Mouse (Mus musculus): ENCODE data around the gene Apon. TPM values are rescaled to one million over a fixed set of nuclear protein-coding genes. Genes with fewer than 3 reads are reported as not detected.
A peak's percentile ranks its signal among the peaks of the same experiment; 100 is the strongest.

Gene Apon
- polyA plus RNA-seq, 1 experiment: 3.2 TPM

DNA sequence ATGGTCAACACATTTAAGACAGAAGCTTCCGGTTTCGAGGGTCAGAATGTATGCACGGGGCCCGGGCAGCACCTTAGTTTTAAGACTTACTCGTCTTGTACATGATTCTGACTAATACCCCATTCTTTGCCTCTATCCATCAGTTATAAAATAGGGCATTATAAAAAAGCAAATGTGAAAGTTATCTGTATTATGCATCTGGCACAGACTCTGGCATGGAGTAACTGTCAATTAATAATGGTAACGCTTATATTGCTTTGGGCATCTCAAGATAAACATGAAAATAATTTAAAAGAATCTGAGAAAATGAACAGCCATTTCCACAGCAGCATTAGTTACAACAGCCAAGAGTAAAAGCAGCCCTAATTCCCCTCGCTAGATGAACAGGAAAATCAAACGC is 25.9 kb upstream of the Apon start:
- Histone ChIP-seq H3K27ac (ENCODE audit: control insufficient read depth, insufficient read depth, low read depth, low read length, poor library complexity) (no peak overlapping the region), H3K4me3 (replicated peaks; ENCODE audit: control insufficient read depth, low read depth, low read length) (no peak overlapping the region), H3K4me1 (ENCODE audit: control insufficient read depth, insufficient read depth, low read length) (no peaks in the 10 kb centered on the region; the same call in 1 of the 2 replicates)
- 76% methylated on average over 8 of the region's 8 CpGs for WGBS
- TF ChIP-seq CTCF (IDR thresholded peaks at IDR 0.05; ENCODE audit: control insufficient read depth, insufficient read depth, low read length): no peak
- no peak for TF ChIP-seq POLR2A (IDR thresholded peaks at IDR 0.05; ENCODE audit: borderline replicate concordance, control insufficient read depth, low read depth, low read length)

DNA sequence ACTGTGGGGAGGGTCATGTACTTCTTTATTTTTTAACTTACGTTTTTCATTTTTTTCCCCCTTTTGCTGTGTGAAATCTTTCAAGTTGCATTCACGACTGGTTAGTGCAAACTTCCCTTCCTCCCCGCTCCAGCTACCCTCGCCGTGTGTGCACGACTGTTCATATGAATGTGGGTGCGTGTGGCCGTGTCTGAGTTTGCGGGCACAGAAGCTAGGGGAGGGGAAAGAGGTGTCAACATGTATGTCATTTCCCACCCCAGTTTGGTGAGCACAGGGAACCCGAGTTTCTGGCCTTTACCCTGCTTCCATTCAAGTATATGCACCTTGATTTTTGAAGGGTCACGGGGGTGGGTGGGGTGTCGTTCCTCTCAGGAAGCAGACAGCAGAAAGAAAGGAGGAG is 23.3 kb upstream of the Apon start:
- 15% methylated on average over 12 of the region's 12 CpGs for whole genome bisulfite sequencing
- Histone ChIP-seq H3K4me3 (replicated peaks; ENCODE audit: control insufficient read depth, low read depth, low read length) (peak overlapping the region; percentile 24), H3K4me1 (ENCODE audit: control insufficient read depth, insufficient read depth, low read length) (no peaks in the 10 kb centered on the region; the same call in 1 of the 2 replicates), H3K27ac (ENCODE audit: control insufficient read depth, insufficient read depth, low read depth, low read length, poor library complexity) (peak overlapping the region; percentile 38)
- TF ChIP-seq CTCF (IDR thresholded peaks at IDR 0.05; ENCODE audit: control insufficient read depth, insufficient read depth, low read length) (no peak), POLR2A (IDR thresholded peaks at IDR 0.05; ENCODE audit: borderline replicate concordance, control insufficient read depth, low read depth, low read length) (no peak)

DNA sequence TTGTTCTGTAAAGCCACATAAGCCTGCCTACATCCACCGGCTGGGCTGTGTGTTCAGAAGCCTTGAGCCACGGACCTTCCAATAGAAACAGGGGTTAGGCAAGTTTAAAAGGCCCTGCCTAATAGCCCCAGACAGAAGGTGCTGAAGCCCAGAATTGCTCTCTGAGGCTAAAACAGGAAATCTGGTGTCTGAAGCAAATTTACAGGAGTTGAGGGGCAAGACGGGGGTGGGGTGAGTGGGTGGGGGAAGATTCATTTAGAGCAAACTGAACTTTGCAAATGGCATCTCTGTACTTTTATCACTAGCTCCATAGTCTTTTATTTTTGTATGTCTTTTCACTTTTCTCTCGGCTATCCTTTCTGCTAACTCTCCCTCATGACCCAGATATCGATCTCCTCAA is 22.8 kb upstream of the Apon start:
- under 1% methylated on average over 5 of the region's 5 CpGs for WGBS

DNA sequence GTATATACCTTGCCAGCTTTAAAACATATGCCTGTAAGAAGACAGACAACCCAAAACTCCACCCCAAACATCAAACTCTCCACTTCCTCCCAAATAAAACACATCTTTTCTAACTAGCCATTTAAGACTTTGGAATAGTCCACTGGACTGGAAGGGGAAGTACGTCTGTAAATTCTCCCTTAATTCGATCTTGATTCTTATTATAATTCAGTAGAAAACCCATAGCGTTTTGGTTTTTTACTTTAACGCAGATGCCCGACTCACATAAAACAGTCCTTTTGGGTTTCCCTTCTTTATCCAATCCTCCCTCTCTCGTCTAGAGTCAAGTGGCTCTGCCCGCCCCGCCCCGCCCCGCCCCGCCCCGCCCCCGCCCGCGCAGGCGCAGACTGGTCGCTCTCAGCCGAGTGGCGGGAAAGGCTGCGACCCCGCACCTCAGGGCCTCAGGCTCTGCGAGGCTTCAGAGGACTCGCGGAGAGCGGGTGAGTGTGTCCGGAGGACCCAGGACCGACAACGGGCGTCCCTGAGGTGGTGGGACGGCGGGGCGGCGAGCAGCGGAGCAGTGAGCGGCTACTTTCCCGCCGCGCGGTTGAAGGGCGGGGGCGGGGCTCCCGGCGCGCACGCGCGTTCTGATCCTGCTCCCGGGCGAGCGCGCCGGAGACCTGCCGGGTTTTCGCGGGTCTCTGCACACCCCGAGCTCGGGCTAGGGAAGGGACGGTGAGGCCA is 22.0 kb upstream of the Apon start, which contains the start of gene Timeless:
Gene Timeless, plus strand, starts transcription at position 369 of the 723 bp plus-strand sequence.
- Histone ChIP-seq H3K27ac (ENCODE audit: control insufficient read depth, insufficient read depth, low read depth, low read length, poor library complexity) (peak within 1 kb of the TSS; percentile 76), H3K4me1 (ENCODE audit: control insufficient read depth, insufficient read depth, low read length) (no peaks in the 10 kb centered on the region; the same call in 1 of the 2 replicates), H3K4me3 (replicated peaks; ENCODE audit: control insufficient read depth, low read depth, low read length) (peak within 1 kb of the TSS; percentile 73)
- under 1% methylated on average over 58 of the region's 58 CpGs for WGBS
- peak; percentile 92 for TF ChIP-seq POLR2A (IDR thresholded peaks at IDR 0.05; ENCODE audit: borderline replicate concordance, control insufficient read depth, low read depth, low read length)
- TF ChIP-seq CTCF (IDR thresholded peaks at IDR 0.05; ENCODE audit: control insufficient read depth, insufficient read depth, low read length): no peak

More for the DNA sequence above, 22.8 kb upstream of the Apon start:
- Histone ChIP-seq H3K27ac (ENCODE audit: control insufficient read depth, insufficient read depth, low read depth, low read length, poor library complexity) (peak overlapping the region; percentile 38; the same call in 1 of the 2 replicates), H3K4me1 (ENCODE audit: control insufficient read depth, insufficient read depth, low read length) (no peaks in the 10 kb centered on the region; the same call in 1 of the 2 replicates), H3K4me3 (replicated peaks; ENCODE audit: control insufficient read depth, low read depth, low read length) (no peak overlapping the region)
- TF ChIP-seq CTCF (IDR thresholded peaks at IDR 0.05; ENCODE audit: control insufficient read depth, insufficient read depth, low read length) (no peak), POLR2A (IDR thresholded peaks at IDR 0.05; ENCODE audit: borderline replicate concordance, control insufficient read depth, low read depth, low read length) (no peak)

- Histone ChIP-seq H3K4me1 (ENCODE audit: control insufficient read depth, insufficient read depth, low read length) (no peaks in the 10 kb centered on the region; the same call in 1 of the 2 replicates), H3K27ac (ENCODE audit: control insufficient read depth, insufficient read depth, low read depth, low read length, poor library complexity) (peak overlapping the region; percentile 76), H3K4me3 (replicated peaks; ENCODE audit: control insufficient read depth, low read depth, low read length) (peak overlapping the region; percentile 73)
- under 1% methylated on average over 14 of the region's 14 CpGs for WGBS
- peak; percentile 71 for TF ChIP-seq CTCF (IDR thresholded peaks at IDR 0.05; ENCODE audit: control insufficient read depth, insufficient read depth, low read length)
- TF ChIP-seq POLR2A (IDR thresholded peaks at IDR 0.05; ENCODE audit: borderline replicate concordance, control insufficient read depth, low read depth, low read length): no peak
These were observed 21.4 kb upstream of the Apon start for GRCm38 (mm10) chr10:128232420-128232985.

- Histone ChIP-seq H3K27ac (ENCODE audit: control insufficient read depth, insufficient read depth, low read depth, low read length, poor library complexity) (no peak overlapping the region), H3K4me1 (ENCODE audit: control insufficient read depth, insufficient read depth, low read length) (peaks cover 4% of the 10 kb centered on the region; the same call in 1 of the 2 replicates), H3K4me3 (replicated peaks; ENCODE audit: control insufficient read depth, low read depth, low read length) (no peak overlapping the region)
- no peak for TF ChIP-seq CTCF (IDR thresholded peaks at IDR 0.05; ENCODE audit: control insufficient read depth, insufficient read depth, low read length)
- TF ChIP-seq POLR2A (IDR thresholded peaks at IDR 0.05; ENCODE audit: borderline replicate concordance, control insufficient read depth, low read depth, low read length): no peak
- 78% methylated on average over 4 of the region's 4 CpGs for WGBS
These were observed 17.6 kb upstream of the Apon start for GRCm38 (mm10) chr10:128236321-128236720.

- peaks cover 4% of the 10 kb centered on the region; the same call in 1 of the 2 replicates for H3K4me1 ChIP-seq (ENCODE audit: control insufficient read depth, insufficient read depth, low read length)
- WGBS: 59% methylated on average over 15 of the region's 15 CpGs
- peak overlapping the region; percentile 17; the same call in 1 of the 2 replicates for H3K27ac ChIP-seq (ENCODE audit: control insufficient read depth, insufficient read depth, low read depth, low read length, poor library complexity)
- TF ChIP-seq POLR2A (IDR thresholded peaks at IDR 0.05; ENCODE audit: borderline replicate concordance, control insufficient read depth, low read depth, low read length) (no peak), CTCF (IDR thresholded peaks at IDR 0.05; ENCODE audit: control insufficient read depth, insufficient read depth, low read length) (no peak)
- no peak overlapping the region for H3K4me3 ChIP-seq (replicated peaks; ENCODE audit: control insufficient read depth, low read depth, low read length)
These were observed 16.0 kb upstream of the Apon start for GRCm38 (mm10) chr10:128237807-128238480.

GRCm38 (mm10) chr10:128239140-128239539 is 14.8 kb upstream of the Apon start:
- TF ChIP-seq POLR2A (IDR thresholded peaks at IDR 0.05; ENCODE audit: borderline replicate concordance, control insufficient read depth, low read depth, low read length) (no peak), CTCF (IDR thresholded peaks at IDR 0.05; ENCODE audit: control insufficient read depth, insufficient read depth, low read length) (no peak)
- H3K27ac ChIP-seq (ENCODE audit: control insufficient read depth, insufficient read depth, low read depth, low read length, poor library complexity): no peak overlapping the region
- H3K4me3 ChIP-seq (replicated peaks; ENCODE audit: control insufficient read depth, low read depth, low read length): no peak overlapping the region
- peaks cover 4% of the 10 kb centered on the region; the same call in 1 of the 2 replicates for H3K4me1 ChIP-seq (ENCODE audit: control insufficient read depth, insufficient read depth, low read length)
- WGBS: 68% methylated on average over 4 of the region's 4 CpGs
